Mouse (Mus musculus): ENCODE data around the gene Tmem175.

- TF ChIP-seq CTCF (conservative IDR thresholded peaks at IDR 0.05; ENCODE audit: insufficient read depth, insufficient read length, low read depth, low read length) (no peak), POLR2A (IDR thresholded peaks at IDR 0.05; ENCODE audit: low read depth, low read length) (no peak)
These were observed 19.1 kb upstream of the Tmem175 start for GRCm38 (mm10) chr5:108610426-108610825.
